Mouse (Mus musculus): ENCODE measurements around the gene Prcc.
"Not testable (repeated sequence)": the region's sequence is repeated elsewhere in the genome, so short reads cannot be mapped to it uniquely, and the experiment has no call there.

Gene Prcc

DNA sequence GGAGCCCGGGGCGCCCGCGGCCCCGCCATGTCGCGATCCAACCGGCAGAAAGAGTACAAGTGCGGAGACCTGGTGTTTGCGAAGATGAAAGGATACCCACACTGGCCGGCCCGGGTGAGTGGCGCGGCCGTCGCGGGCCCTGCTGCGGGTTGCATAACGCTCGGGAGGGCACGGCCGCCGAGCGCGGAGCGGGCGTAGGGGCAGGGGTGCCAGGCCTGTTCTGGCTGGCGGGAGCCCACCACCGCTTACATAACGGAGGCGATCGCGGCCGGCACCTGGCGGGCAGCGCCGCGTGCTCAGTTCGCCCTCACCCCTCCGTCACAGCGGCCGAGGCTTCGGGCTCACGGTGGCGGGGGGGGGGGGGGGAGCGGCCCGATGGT lies 21.2 kb upstream of the Prcc start:
- DNase-seq (ENCODE audit: low read depth, low spot score): peak; percentile 61

DNA sequence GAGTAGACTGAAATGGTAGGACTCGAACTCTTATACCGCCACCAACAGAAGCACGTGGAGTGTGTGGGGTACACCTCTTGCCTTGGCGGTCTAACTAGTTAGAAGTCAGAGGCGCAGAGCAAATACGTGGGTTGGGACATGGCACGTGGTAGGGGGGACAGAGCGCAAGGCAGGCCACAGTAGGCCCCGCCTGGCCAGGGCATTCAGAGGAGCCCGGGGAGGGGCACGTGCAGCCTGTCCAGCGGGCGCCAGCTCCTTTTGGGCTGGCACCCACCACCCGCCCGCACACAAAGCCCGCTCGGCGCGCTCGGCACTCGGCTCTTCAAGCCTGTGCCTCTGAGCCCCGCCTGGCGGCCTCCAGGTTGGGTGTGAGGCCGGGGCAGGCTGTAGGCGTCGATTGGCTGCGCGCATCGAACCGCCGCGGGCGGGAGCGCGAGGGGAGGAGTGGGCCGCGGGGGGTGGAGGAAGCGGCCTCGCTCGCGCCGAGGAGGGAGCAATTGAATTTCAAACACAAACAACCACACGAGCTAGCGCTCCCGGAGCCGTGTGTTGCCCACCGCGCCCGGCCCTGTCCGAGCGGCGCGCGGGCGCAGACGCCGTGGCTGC lies 20.6 kb upstream of the Prcc start, which contains the start of gene Hdgf:
Gene Hdgf, plus strand, starts transcription at position 442 of the 606 bp plus-strand sequence.
- peak; percentile 98 for DNase-seq (ENCODE audit: low read depth, low spot score)

DNA sequence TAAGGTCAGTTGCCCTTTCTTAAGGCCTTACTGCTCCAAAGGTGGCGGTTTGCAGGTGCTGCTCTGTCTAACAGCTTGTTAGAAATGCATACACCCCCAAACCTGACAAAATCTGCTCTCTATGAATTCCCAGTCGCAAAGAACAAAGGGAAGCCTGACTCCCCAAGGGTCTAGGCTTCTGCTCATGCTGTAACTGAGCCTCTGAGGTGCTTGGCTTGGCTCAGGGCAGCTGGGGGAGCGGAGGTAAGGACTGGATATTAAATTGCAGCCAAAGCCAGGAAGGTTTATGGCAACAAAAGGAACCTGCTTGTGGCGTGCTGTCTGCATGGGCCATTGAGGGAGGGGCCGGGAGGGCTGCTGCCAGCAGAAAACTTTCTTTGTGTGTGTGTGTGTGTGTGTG lies 18.4 kb upstream of the Prcc start:
- no peak for DNase-seq (ENCODE audit: low read depth, low spot score)

DNA sequence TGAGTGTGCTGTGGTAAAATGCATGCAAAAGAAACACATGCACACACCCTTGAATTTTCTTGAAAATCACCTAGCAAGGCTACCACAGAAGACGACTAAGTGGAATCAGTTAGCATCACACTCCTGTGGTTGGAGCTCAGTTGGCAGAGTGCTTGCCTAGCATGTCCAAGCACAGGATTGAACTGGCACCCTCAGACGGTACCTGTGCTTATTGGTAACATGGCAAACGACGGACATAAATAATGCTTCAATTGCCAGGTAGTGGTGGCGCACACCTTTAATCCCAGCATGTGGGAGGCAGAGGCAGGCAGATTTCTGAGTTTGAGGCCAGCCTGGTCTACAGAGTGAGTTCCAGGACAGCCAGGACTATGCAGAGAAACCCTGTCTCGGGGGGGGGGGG lies 16.6 kb upstream of the Prcc start:
- not testable (repeated sequence) for DNase-seq (ENCODE audit: low read depth, low spot score)

DNA sequence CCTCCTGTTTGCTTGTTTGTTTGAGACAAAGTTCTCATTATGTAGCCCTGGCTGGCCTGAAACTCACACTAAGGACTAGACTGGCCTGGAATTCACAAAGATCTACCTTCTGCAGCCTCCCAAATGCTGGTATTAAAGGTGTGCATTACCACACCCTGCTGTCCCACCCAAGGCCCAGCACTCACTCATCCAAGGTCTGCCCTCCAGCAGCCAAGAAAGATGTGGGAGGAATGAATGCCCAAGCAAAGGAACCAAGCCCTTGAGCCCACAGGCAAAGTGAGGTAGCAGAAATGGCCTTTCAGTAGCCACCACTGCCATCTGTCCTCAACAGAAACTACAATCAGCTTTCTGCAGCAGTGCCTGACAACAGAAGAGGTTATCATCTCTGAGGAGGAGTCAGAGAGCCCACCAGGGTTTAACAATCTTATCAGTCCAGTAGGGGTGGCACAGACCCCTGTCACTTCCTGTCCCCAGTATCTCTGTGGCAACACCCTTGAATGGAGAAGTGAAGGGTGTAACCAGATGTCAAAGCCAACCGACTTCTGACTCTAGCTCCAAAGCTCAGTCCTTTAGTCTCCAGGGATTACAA lies 15.7 kb upstream of the Prcc start:
- no peak for DNase-seq (ENCODE audit: low read depth, low spot score)

DNA sequence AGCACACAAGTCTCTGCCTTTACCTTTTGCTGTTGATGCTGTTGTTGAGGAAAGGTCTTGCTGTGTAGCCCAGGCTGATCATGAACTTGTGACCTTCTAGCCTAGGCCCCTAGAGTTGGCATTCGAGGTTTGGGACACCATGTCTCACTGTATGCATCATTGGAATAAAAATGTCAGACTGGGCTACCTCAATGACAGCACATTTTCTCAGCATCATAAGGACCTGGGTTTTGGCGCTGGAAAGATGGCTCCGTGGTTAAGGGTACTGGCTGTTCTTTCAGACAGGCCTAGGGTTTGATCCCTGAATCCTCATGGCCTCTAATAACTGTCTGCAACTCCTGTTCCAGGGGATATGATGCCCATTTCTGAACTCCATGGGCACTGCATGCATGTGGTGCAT lies 14.4 kb upstream of the Prcc start:
- no peak for DNase-seq (ENCODE audit: low read depth, low spot score)

DNA sequence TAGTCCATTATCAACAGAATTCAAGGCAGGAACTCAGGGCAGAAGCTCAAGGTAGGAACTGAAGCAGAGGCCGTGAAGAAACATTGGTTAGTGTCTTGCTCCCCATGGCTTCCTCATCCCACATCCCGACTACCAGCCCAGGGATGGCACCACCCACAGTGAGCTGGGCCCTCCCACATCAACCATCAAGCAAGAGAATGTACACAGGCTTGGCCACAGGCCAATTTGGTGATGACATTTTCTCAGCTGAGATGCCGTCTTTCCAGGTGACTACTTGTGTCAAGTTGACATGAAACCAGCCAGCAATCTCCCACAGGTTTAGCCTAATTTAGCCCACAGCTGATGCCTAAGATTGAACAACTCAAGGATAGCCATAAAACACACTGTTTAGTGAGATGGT lies 13.9 kb upstream of the Prcc start:
- DNase-seq (ENCODE audit: low read depth, low spot score): no peak

DNA sequence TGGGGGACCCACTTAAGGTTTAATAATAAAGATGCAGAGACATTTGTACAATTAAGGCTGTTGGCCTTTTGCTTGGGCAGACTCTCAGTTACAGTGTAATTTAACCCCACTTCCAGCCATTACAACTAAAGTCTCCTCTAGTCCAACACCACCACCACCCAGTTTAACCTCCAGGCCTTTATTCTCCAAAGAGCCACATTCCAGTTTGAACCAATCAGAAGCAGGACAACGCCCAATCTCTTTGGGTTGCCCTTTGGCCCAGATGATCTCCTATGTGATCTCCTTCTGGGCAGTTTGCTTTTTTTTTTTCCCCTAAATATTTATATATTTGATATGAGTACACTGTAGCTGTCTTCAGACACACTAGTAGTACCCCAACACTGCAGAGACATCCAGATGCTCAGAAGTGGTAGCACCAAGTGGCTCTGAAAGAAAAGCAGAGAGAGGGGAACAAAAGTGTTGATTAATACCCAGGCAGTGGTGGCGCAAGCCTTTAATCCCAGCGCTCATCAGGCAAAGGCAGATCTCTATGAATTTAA lies 8.0 kb upstream of the Prcc start:
- no peak for DNase-seq (ENCODE audit: low read depth, low spot score)

DNA sequence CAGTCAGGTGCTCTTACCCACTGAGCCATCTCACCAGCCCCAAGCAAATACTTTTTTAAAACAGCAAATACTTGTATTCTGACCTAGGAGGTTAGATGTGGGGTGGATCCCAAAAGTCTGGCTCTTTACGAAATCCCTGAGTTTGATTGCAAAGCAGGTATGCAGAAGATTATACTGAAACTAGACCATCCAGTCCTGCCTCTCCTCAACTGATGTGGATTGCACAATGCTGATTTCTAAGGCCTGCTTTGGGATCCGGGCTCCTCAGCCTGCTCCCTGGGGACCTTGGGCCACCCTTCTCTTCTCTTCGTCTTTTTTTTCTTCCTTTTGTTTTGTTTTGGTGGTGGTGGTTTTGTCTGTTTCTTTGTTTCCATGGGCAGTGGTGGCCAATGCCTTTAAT lies 6.1 kb upstream of the Prcc start:
- no peak for DNase-seq (ENCODE audit: low read depth, low spot score)

DNA sequence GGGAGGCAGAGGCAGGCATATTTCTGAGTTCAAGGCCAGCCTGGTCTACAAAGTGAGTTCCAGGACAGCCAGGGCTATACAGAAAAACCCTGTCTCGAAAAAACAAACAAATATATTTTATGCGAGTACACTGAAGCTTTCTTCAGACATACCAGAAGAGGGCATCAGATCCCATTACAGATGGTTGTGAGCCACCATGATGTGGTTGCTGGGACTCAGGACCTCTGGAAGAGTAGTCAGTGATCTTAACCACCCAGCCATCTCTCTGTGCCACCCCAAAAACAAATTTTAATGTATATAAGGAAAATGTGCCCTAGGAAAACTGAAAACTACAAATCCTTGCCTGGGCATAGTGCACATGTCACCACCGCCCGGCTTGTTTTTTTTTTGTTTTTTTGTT lies 2.0 kb upstream of the Prcc start:
- not testable (repeated sequence) for DNase-seq (ENCODE audit: low read depth, low spot score)

DNA sequence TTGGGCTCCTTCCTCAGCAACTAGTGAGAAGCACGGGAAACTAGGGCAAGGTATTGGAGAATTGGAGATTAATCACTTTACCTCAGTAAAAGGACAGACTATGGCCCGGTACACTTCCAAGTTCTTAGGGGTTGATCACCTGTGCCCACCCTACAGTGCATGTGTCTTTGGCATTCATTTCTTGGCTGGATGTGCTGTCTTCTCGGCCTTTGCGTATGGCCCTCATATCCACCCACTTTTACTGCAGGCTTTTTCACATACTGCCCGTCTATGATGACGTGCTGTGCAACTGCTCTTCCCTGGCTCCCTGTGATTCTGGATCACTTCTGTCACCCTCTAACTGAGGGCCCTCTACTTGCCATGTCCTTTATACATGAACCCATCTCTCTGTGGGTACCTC lies 1.0 kb upstream of the Prcc start:
- no peak for DNase-seq (ENCODE audit: low read depth, low spot score)

DNA sequence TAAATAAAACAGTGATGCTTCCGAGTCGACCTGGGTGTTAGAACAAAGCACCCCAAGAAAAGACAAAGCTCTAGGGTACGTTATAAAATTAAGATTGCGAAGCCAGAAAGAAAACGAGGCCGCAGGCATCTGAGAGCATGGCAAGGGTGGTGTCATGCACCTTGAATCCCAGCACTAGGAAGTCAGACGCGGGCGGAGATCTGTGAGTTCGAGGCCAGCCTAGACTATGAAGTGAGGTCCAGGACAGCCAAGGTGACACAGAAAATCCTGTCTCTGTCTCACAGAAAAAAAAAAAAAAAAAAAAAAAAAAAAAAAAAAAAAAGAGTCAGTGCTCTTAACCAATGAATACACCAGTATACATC lies 577 bp upstream of the Prcc start:
- DNase-seq (ENCODE audit: low read depth, low spot score): no peak

DNA sequence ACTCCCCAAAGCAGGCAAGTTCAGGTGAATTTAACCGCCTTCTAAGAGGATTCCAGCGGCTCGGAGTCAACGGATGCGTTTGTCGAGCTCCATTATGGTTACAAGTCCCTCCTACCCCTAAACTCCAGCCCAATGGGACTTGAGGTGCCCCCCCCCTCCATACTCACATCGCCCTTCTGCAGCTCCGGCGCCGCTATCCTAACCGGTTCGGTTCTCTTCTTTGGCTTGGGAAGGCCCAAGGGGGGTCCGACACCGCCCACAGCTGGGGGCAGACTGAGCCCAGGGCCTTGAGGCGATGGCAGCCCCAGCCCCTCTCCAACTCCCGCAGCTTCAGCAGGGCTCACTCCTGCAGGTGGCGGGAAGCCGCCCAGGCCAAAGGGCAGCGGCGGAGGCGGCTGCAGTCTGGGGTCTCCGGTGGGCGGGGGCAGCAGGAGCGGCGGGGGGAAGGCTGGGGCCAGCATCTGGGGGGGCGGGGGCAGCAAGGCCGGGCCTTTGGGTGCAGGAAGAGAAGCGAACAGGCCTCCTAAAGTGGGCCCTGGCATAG lies 628 bp downstream of the Prcc start:
- peak; percentile 66 for DNase-seq (ENCODE audit: low read depth, low spot score)

DNA sequence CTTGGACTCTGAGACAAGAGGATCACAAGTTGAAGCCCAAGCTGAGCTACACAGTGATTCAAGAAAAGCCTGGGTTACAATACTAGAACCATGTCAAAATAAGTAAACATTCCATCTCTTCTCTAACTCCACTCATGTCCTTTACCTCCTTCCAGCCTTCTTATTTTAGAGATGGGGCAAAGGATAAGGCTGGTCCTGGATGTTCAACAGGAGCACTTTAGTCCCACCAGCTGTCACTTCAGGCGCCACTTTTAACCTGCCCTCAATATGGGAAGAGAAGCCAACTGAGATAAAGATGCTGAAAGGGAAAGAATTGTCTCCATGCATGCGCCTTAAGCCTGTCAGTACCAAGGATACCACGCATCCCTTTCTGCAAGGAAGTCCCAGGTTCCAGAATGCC lies 1.1 kb downstream of the Prcc start:
- no peak for DNase-seq (ENCODE audit: low read depth, low spot score)

DNA sequence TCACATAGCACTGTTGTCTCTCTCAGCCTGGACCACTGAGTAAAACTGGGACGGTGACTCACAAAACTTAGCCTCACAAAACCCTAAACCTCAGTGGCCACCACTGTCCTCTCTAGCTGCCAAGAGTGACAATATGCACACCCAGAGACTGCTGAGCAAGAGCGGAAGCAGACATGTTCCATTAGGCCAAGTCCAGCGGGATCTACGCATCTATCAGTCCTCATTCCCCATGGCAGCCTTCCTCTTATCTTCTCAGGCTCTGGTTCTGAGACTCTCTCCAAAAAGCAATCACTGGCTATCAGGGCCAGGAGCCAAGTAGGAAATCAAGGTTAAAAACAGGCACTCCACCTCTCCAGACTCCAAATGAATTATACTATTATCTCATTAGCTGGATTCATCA lies 7.7 kb downstream of the Prcc start:
- DNase-seq (ENCODE audit: low read depth, low spot score): no peak

DNA sequence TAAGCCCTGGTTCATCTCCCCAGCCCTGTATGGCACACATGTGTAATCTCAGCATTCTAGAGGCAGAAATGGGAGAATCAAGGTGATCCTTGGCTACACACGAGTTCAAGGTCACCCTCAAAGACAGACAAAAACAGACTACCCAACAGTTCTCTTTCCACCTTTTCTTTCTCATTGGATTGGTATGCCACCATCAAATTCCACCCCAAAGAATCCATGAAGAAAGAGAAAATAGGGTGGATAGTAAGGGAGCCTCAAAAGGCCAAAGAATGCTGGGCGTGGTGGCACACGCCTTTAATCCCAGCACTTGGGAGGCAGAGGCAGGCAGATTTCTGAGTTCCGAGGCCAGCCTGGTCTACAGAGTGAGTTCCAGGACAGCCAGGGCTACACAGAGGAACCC lies 21.3 kb downstream of the Prcc start:
- not testable (repeated sequence) for DNase-seq (ENCODE audit: low read depth, low spot score)

DNA sequence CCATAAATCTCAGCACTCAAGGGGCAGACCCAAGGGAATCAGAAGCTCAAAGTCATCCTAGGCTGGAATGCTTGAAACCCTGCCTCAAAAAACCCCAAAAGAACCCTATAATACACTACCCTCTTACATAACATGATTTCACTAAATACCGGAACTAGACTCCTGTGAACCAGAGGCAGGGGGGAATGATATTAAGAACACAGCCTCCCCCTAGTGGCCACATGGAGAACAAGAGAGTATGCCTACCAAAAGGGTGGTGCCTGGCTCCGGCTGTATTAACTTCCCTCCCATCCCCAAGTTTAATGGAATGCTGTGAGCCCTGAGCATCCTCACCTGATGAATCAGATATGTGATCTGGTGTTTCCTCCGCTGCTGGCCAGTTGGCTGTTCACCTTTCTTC lies 25.6 kb downstream of the Prcc start:
- peak; percentile 80 for DNase-seq (ENCODE audit: low read depth, low spot score)

DNA sequence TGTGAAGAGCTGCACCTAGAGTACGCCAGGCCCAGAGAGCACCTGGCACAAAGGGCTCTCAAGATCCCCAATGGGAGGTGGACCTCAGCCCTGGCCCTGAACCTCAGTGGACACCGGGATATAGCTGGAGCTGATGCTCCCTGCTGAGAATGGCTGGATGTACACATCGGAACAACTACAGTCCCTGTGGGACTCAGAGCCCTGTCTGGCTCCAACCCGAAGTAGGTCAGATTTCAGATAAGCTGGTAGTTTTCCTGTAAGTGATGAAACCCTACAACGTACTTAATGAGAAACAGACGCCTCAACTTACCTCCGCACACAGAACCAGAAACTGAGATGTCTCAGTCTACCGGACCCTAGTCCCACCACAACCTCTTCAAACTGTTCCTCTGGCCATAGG lies 27.7 kb downstream of the Prcc start:
- DNase-seq (ENCODE audit: low read depth, low spot score): no peak

DNA sequence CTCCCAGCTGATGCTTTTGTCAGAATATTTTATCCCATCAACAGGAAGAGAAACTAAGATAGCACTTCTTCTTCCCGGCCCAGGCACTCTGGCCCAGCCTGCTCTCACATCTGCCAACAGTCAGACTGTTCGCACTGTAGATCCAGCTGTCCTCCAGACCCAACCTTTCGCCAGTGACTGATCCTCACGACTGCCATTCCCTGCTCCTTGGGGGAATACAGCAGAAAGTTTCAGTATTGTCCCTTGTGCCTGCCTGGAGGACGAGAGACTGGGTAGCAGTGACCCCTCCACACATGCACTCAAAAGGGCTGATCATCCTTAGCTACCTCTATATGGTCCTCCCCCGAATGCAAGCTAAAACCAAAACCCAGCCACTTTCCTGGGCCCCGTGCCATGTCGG lies 29.5 kb downstream of the Prcc start:
- DNase-seq (ENCODE audit: low read depth, low spot score): no peak

DNA sequence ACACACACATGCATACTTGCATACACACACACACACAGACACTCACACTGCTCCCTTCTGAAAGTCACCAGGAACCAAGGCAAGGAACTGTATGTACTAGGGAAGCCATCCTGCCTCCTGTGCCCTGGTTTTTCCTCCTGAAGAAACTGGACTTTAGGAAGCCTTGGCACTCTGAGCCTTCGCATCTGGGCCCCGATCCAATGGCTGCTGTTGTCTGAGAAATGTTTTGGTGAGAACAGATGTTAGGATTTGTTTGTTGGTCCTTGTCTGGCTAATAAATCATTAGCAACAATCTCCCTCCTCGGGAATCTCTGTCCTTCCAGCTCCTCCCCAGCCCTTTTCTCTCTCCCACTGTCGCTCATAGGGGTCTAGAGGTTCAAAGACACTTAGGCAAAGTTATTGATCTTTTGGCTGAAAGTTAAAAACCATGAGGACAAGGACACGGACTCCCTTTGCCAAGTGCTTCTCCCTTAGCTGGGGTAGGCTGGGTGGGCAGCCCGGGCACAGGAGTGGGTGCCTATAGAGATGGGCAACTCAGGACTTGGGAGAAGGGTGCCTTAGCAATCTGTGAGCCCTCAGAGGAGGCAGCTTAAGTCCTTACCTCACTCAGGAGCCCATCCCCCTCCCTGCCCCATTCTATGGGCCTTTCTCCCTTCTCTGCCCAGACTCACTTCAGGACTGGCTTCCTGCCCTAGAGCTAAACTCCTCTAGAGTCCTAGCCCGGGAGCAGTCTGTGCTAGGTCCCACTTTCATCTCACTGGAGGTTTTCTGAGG lies 30.4 kb downstream of the Prcc start:
- DNase-seq (ENCODE audit: low read depth, low spot score): peak; percentile 25

DNA sequence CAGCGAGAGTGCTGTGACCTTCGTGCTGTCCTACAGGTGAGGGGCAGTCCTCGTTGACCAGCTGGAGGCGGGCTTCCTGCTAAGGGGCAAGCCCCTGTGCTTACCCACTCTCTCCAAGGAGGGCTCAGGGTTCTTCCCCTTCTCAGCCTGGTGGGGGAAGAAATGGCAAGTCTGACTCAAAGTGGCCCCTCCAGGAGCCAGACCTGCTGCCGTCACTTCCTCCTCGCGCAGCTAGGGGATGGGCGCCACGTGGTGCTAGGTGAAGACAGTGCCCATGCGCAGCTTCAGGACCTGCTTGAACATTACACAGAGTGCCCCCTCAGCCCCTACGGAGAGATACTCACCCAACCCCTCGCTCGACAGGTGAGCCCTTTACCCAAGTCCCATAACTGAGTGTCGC lies 36.3 kb downstream of the Prcc start:
- DNase-seq (ENCODE audit: low read depth, low spot score): no peak

DNA sequence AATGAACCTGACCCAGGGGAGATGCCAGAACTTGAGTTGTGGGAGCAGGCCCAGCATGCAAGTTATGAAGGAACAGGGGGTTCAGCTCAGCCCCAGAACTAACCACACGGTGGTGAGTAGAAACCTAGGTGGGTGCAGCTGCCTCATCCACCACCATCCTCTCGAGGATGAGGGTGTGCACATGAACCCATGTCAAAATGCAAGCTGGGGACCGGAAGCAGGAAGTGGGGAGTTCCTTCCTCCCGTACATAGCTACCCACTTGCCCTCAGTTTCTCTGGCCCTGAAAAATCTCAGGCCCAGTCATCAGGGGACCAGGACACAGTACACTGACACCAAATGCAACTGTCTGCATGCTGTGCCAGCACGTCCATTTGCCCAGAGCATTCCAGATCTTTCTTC lies 37.7 kb downstream of the Prcc start:
- no peak for DNase-seq (ENCODE audit: low read depth, low spot score)

DNA sequence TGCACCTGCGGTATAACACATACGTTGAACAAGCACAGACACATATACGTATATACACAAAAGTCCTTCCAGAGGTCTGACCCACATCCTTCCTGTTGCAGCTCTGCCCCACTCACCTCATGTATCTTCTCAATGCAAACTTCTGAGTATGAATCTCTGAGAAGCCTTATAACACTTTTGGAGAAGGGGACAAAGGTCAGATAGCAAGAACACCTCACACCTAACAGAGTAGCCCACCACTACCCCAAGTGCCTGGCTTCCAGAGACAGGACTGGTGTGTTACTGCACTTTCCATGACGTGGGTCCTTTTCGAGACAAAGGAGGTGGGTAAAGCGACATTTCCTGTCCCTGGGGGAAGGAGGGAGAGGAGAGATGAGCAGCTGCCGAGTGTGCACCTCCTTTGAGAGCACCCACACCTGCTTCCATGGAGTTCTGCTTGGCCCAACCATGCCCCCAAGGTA lies 38.7 kb downstream of the Prcc start, which contains the start of gene Sh2d2a:
Gene Sh2d2a, plus strand, starts transcription at position 106 of the 461 bp plus-strand sequence.
- DNase-seq (ENCODE audit: low read depth, low spot score): no peak

All from brain, adult 2 months (tissue).